Mouse (Mus musculus) v-Abl transformed pro-B cells (cell line): ENCODE results near the gene Sec61g.

Source experiments
- in situ Hi-C, 2 experiments: fragments of 400-800 bp; cut with MboI; formaldehyde crosslinking; loops; one replicate each; pipeline ENCODE4 v1.15.1; 2025; ENCODE audit not compliant: unreplicated experiment in 2 of 2

Sec61g gene

DNA sequence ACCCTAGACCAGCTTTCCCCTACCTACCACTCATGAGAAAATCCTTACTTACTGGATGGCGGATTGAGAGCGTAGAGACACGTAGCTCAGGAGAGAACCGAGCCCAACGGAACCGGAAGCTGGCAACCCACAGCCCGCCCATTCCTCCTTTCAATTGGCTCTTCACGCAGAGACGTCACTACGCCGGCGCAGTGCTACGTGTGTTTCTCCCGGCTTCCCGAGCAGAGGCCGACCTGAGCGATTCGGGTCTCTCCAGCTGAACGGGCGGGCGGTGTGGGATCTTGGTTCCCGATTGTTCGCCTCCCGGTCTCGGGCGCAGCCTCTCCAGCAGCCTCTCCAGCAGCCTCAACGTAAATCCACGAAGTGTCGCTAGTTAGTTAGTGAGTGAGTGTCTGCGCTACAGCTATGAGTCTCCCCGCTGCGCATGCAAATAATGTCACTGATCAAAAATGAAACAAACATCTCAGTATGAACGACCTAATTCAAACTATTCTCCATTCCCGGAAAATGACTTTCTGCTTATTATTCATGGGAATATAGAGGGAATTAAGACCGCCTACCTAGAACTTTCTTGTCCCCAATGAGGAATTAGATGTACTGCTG, at the start of gene Sec61g:
Gene Sec61g, minus strand, starts transcription at position 433 of the 603 bp plus-strand sequence.
- in situ Hi-C loops = loop anchor here (25.0 kb wide), 2 partner anchors 654 to 1429 kb away; partner anchors contain the start of gene Ppp3r1 (in 2 of the 2)

- in situ Hi-C loops = no loop called here
Measured at GRCm38 (mm10) chr11:16546421-16547163, 38.3 kb upstream of the Sec61g start.

GRCm38 (mm10) chr11:16537379-16537778, 29.1 kb upstream of the Sec61g start:
- in situ Hi-C loops = no loop called here

DNA sequence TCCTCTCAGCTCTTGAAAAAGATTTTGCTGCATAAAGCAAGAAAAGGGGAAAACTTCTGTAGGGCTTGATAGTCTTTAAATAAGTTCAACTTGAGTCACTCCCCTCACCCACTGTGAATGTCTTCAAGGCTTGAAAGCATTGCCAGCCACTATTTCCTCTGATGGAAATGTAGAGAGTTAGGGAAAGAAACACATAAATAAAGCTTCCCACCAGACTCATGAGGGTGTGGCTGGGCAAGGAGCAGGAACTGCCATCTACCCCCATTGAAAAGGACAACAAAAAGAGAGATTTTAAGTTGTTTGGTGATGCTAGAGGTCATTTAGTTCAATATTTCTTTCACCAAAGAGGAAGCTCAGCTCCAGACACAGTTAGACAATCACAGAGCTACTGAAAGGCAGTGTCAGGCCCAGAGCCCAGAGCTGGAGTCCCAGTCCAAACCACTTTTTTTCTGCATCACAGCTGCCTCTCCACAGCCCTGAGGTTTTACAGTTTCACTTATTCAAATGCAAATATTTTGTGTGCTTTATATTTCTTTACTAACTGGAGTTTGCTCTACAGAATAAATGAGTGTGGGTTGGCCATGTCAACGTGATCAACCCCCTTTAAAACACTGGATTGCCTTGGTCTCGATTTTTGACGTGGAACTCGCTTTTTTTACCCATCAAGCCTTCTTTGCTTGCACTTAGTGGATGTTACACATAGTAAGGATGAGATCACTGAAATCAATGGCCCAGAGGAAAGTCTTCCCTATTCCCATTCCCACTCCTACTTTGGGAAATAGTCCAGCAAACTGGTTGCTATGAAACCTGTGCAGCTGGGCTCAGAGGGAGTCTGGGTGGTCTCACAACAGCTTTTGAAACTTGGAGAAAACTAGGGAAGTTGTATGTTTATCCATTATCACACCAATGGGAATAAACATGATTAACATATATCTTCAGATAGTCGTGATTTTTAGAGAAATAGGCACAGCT, 26.6 kb upstream of the Sec61g start:
- in situ Hi-C loops = no loop called here

- in situ Hi-C loops = no loop called here
Measured at GRCm38 (mm10) chr11:16532877-16533276, 24.6 kb upstream of the Sec61g start.

DNA sequence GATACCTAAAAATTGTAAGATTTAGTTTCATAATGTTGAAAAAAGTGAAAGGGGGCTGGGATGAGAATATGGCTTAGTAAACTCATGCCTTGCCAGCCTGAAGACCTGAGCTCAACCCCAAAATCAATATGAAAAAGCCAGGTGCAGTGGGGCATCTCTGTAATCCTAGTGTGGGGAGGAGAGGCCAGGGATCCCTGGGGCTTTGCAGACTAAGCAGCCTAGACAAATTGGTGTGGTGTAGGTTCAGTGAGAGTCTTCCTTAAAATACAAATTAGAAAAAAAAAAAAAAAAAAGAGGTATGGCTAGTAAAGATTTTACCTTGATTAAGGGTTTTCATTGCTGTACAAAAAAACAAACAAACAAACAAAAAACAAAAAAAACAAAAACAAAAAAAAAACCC, 20.6 kb upstream of the Sec61g start:
- in situ Hi-C loops = loop anchor here (5.0 to 10.0 kb wide), 6 partner anchors 338 to 756 kb away; no protein-coding TSS in a partner anchor

DNA sequence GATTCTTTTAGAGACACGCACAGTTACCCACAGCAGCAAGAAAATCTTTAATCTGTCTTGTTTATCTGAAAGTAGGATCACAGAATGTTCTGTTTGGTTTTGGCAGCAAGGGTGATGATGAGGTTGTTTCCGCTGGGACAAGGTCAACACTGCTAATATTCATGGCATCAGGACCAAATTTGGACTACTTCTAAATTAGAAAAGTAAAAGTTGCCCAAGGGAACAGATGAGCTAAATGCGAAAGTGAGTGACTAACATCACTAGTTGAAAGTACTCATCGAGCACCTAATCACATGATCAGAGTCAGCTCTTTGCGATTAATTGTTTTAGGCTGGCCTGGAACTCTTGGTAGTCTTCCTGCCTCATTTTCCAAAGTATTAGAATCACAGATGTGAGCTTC, 20.1 kb upstream of the Sec61g start:
- in situ Hi-C loops = loop anchor here (5.0 to 10.0 kb wide), 6 partner anchors 339 to 756 kb away; no protein-coding TSS in a partner anchor

- in situ Hi-C loops = loop anchor here (5.0 to 10.0 kb wide), 6 partner anchors 340 to 757 kb away; no protein-coding TSS in a partner anchor
Measured at GRCm38 (mm10) chr11:16527743-16528142, 19.5 kb upstream of the Sec61g start.

- in situ Hi-C loops = loop anchor here (5.0 to 10.0 kb wide), 6 partner anchors 341 to 758 kb away; no protein-coding TSS in a partner anchor
Measured at GRCm38 (mm10) chr11:16526467-16526866, 18.2 kb upstream of the Sec61g start.

DNA sequence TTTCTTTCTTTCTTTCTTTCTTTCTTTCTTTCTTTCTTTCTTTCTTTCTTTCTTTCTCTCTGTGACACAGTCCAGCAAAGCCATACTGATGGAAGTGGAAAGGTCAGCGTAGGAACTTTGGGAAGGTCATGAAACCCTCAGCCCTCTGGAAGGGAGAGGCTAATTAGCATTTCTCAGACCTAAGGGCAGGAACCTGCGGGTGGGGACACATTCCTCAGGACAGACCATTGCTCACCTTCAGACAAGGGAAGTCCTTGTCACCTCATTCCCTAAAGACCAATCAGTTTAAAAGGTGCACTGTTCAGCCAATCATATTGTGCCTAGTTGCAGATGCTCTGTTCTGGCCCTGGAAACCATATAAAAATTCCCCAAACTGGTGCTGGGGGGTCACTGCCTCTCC, 17.4 kb upstream of the Sec61g start:
- in situ Hi-C loops = loop anchor here (5.0 to 10.0 kb wide), 6 partner anchors 342 to 759 kb away; no protein-coding TSS in a partner anchor

- in situ Hi-C loops = loop anchor here (5.0 to 25.0 kb wide), 8 partner anchors 342 to 1412 kb away; partner anchors contain the start of gene Ppp3r1 (in 2 of the 2)
Measured at GRCm38 (mm10) chr11:16524917-16525640, 16.8 kb upstream of the Sec61g start.

DNA sequence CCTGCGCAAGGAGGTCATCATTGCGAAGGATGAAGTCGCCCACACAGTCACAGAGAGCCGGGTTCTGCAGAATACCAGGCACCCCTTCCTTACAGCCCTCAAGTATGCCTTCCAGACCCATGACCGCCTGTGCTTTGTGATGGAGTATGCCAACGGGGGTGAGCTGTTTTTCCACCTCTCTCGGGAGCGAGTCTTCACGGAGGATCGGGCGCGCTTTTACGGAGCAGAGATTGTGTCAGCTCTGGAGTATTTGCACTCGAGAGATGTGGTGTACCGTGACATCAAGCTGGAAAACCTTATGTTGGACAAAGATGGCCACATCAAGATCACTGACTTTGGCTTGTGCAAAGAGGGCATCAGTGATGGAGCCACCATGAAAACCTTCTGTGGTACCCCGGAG, 6.8 kb upstream of the Sec61g start:
- in situ Hi-C loops = loop anchor here (25.0 kb wide), 2 partner anchors 647 to 1422 kb away; partner anchors contain the start of gene Ppp3r1 (in 2 of the 2)

- in situ Hi-C loops = loop anchor here (25.0 kb wide), 2 partner anchors 648 to 1423 kb away; partner anchors contain the start of gene Ppp3r1 (in 2 of the 2)
Measured at GRCm38 (mm10) chr11:16514221-16514620, 5.9 kb upstream of the Sec61g start.

DNA sequence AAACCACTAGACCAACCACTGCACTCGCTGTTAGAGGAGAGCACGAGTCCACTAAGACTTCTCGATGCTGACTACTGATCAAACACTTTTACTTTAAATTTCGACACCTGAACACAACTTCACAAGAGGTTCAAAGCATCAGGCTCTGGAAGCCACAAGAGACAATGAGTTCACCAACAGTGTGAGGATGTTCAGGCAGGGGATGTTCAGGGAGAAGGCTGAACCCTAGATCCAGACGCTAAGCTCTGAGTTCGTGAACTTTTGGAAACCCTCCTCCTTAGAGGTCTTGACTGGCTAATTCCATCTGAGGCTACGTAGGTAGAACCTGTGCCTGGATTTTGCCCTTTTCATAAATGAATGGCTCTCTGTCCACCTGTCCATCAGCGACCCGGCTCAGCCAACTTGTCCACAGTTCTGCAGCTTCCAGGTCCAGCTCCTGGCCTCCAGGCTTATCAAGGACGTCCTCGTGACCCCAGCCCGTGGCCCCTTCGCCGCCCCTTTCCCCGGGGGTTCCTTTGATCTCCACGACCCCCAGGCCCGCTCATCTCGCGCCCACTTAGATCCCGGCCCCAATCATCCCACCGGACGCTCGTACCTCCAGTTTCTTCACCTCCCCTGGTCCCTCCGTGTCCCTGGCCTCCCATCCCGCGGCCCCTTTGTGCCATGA, 766 bp downstream of the Sec61g start:
- in situ Hi-C loops = loop anchor here (25.0 kb wide), 2 partner anchors 655 to 1430 kb away; partner anchors contain the start of gene Ppp3r1 (in 2 of the 2)

GRCm38 (mm10) chr11:16505999-16506398, 2.3 kb downstream of the Sec61g start:
- in situ Hi-C loops = loop anchor here (25.0 kb wide), 2 partner anchors 656 to 1431 kb away; partner anchors contain the start of gene Ppp3r1 (in 2 of the 2)

DNA sequence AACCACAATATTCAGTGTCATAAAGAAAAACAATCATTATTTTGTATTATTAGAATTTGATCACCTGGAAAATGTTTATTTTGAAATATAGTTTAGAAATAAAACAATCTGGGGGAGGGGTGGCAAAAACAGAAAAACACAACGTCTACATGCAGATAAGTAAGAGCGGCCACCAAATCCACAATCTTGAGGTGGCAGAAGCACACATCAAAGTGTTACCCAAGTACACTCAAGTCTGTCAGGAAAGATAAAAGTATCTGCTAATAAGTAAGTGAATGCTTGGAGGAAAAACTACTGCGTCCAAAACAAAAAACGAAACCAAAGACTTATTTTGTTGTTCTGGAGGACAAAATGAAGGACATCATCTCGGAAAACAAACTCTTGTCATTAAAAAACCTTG, 5.1 kb downstream of the Sec61g start:
- in situ Hi-C loops = loop anchor here (25.0 kb wide), 2 partner anchors 659 to 1434 kb away; partner anchors contain the start of gene Ppp3r1 (in 2 of the 2)

DNA sequence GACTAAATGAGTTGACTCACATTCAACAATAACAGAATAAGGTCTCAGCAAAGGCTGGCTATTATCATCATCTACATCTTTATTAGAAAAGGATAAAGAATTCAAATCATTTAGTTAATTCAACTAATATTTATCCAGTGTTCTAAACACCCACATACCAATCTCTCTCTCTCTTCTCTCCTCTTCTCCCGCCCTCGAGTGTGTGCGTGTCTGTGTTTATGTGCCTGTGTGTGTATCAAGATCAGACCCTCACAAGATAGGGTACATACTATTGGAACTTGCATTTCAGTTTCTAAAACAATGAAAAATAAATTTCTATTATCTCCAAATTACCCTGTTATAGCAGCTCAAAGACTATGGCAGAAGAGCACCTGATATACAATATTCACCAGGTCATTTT, 5.5 kb downstream of the Sec61g start:
- in situ Hi-C loops = loop anchor here (25.0 kb wide), 2 partner anchors 660 to 1435 kb away; partner anchors contain the start of gene Ppp3r1 (in 2 of the 2)
